Mouse (Mus musculus): ENCODE data around the gene 2210408I21Rik. TPM values are rescaled to one million over a fixed set of nuclear protein-coding genes. Genes with fewer than 3 reads are reported as not detected.

The 2210408I21Rik gene
- polyA plus RNA-seq, 1 experiment from 2014 or later: 10.4 TPM

- Histone ChIP-seq H3K9me3 (no peaks in the 10 kb centered on the region), H3K4me1 (no peaks in the 10 kb centered on the region), H3K27me3 (no peaks in the 10 kb centered on the region; the same call in 1 of the 2 replicates), H3K4me3 (no peak overlapping the region), H3K4me2 (no peak overlapping the region), H3K27ac (no peak overlapping the region), H3K9ac (no peak overlapping the region), H3K36me3 (no peaks in the 10 kb centered on the region)
- WGBS: 80% methylated on average over 7 of the region's 7 CpGs
- ATAC-seq (ENCODE audit: insufficient number of reproducible peaks, insufficient read depth, low FRiP score, low TSS enrichment, low read depth): no peak
These were observed 143.5 kb downstream of the 2210408I21Rik start for GRCm38 (mm10) chr13:77278659-77279413.

DNA sequence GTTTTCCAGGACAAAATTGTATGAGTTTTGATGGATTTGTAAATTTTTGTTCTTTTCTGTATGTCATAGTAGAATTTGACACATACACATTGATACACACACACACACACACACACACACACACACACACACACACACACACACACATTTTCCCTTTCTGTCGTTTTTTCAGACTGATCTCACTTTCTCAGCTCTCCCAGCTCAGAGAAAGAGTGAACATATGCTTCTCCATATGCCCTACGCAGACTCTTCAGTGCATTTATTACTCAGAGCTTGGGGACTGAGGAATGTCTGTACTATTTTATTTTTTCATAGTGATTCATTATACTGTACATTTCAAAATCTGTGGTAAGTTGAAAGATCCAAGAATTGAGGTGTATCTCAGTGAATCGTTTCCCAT lies 160.2 kb downstream of the 2210408I21Rik start:
- no peak overlapping the region for H3K4me2 ChIP-seq
- no peaks in the 10 kb centered on the region for H3K27me3 ChIP-seq
- ATAC-seq (ENCODE audit: insufficient number of reproducible peaks, insufficient read depth, low FRiP score, low TSS enrichment, low read depth): no peak
- no peak overlapping the region for H3K27ac ChIP-seq
- no peaks in the 10 kb centered on the region for H3K36me3 ChIP-seq
- H3K9me3 ChIP-seq: no peaks in the 10 kb centered on the region
- no peak overlapping the region for H3K9ac ChIP-seq
- no peak overlapping the region for H3K4me3 ChIP-seq
- 69% methylated on average over 3 of the region's 3 CpGs for WGBS
- no peaks in the 10 kb centered on the region for H3K4me1 ChIP-seq

DNA sequence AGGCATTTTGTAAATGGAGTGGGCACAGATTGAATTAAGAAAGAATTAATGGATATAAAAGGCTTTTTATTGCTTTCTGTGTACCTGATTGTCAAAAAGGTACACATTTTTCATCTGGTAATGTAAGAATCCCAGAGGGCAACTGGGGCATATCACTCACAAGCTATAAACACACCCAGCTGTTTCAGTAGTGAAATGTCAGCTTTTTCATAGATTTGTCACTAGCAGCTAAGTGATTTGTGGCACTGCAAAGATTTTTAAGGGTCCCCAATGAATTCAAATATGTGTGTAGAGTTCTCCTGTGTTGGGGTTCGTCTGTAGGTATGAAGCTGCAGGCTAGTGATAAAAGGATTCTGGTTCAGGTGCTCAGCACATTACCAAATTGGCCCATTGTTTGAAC lies 188.8 kb downstream of the 2210408I21Rik start:
- H3K4me2 ChIP-seq: no peak overlapping the region
- H3K27me3 ChIP-seq: peaks cover 23% of the 10 kb centered on the region
- H3K4me3 ChIP-seq: no peak overlapping the region
- H3K9me3 ChIP-seq: no peaks in the 10 kb centered on the region
- no peak overlapping the region for H3K27ac ChIP-seq
- peaks cover 14% of the 10 kb centered on the region for H3K4me1 ChIP-seq
- no peak overlapping the region for H3K9ac ChIP-seq
- 22% methylated on average over 1 of the region's 1 CpGs for WGBS
- no peaks in the 10 kb centered on the region for H3K36me3 ChIP-seq
- no peak for ATAC-seq (ENCODE audit: insufficient number of reproducible peaks, insufficient read depth, low FRiP score, low TSS enrichment, low read depth)

- no peaks in the 10 kb centered on the region for H3K36me3 ChIP-seq
These were observed 191.0 kb downstream of the 2210408I21Rik start for GRCm38 (mm10) chr13:77326174-77326959.

DNA sequence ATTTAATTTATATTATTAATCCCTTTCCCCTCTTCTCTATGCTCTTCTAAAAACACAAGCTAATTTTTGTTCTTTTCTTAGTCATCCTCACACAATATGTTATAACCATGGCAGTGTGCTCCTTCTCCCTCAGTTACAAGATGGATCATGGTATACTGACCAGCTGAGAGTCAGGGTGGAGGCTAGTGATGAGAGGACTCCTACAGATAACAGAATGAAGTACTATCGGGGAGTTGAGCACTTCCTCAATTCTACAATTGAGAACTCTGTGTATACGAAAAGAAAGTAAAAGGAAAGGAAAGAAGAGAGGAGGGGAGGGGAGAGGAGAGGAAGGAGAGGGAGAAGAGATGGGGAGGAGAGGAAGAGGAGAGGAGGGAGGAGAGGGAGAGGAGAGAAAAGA lies 206.8 kb downstream of the 2210408I21Rik start:
- Histone ChIP-seq H3K9ac (no peak overlapping the region), H3K36me3 (no peaks in the 10 kb centered on the region), H3K27ac (no peak overlapping the region), H3K9me3 (no peaks in the 10 kb centered on the region), H3K27me3 (no peaks in the 10 kb centered on the region), H3K4me1 (no peaks in the 10 kb centered on the region), H3K4me2 (no peak overlapping the region), H3K4me3 (no peak overlapping the region)
- 88% methylated on average over 2 of the region's 2 CpGs for WGBS
- ATAC-seq (ENCODE audit: insufficient number of reproducible peaks, insufficient read depth, low FRiP score, low TSS enrichment, low read depth): no peak

More at GRCm38 (mm10) chr13:77326174-77326959, 191.0 kb downstream of the 2210408I21Rik start:
- Histone ChIP-seq H3K27ac (no peak overlapping the region), H3K9ac (no peak overlapping the region), H3K4me1 (peaks cover 14% of the 10 kb centered on the region), H3K27me3 (peaks cover 40% of the 10 kb centered on the region), H3K4me2 (no peak overlapping the region), H3K9me3 (no peaks in the 10 kb centered on the region), H3K4me3 (no peak overlapping the region)
- no peak for ATAC-seq (ENCODE audit: insufficient number of reproducible peaks, insufficient read depth, low FRiP score, low TSS enrichment, low read depth)
- WGBS: 23% methylated on average over 5 of the region's 5 CpGs

DNA sequence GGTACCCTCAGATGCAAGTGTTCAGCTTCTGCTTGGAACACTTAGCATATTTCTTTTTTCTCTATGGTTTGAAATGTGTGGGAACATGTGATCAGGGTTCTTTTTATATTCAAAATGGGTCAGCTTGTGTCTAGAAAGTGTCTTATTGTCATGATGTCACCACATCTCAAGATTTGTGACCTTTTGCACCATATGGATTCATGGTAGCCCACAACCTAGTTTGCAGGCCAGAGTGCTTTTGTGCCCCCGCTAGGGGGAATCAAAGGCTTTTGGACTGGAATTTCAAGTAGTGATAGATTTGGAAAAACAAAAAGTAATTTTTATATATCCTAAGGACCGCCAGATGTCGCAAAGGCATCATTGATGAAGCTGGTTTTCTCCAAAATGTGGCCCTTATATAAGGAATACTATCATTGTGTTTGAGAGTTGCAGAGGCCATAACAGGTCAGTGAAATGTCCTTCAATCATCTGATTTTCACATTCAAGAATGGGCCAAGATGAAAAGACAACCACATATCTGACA lies 250.2 kb downstream of the 2210408I21Rik start:
- H3K36me3 ChIP-seq: no peaks in the 10 kb centered on the region
- no peak overlapping the region for H3K4me2 ChIP-seq
- H3K4me1 ChIP-seq: no peaks in the 10 kb centered on the region
- H3K4me3 ChIP-seq: no peak overlapping the region
- ATAC-seq (ENCODE audit: insufficient number of reproducible peaks, insufficient read depth, low FRiP score, low TSS enrichment, low read depth): no peak
- H3K9me3 ChIP-seq: no peaks in the 10 kb centered on the region
- H3K27ac ChIP-seq: no peak overlapping the region
- WGBS: 89% methylated on average over 3 of the region's 3 CpGs
- no peak overlapping the region for H3K9ac ChIP-seq
- H3K27me3 ChIP-seq: no peaks in the 10 kb centered on the region

DNA sequence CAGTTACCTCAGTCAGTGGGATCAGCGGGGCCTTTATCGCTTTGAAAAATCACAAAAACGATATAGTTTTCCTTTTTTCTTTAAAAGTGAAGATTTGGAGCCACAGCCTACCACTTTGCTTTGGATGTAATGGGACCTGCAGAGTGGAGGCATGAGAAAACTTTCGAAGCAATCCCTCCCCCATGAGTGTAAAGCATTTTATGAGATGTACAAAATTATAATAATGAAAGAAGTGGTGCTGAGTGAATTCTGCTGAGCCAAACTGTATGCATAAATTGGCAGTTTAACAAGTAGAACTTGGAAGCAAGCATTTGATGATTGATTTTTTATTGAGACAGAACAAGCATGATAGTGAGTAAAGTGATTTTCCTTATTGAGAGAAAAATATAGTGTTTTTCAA lies 250.7 kb downstream of the 2210408I21Rik start:
- no peaks in the 10 kb centered on the region for H3K36me3 ChIP-seq
- H3K27me3 ChIP-seq: no peaks in the 10 kb centered on the region
- H3K4me1 ChIP-seq: no peaks in the 10 kb centered on the region
- 89% methylated on average over 4 of the region's 4 CpGs for WGBS
- H3K9me3 ChIP-seq: no peaks in the 10 kb centered on the region
- no peak for ATAC-seq (ENCODE audit: insufficient number of reproducible peaks, insufficient read depth, low FRiP score, low TSS enrichment, low read depth)
- no peak overlapping the region for H3K9ac ChIP-seq
- no peak overlapping the region for H3K4me2 ChIP-seq
- no peak overlapping the region for H3K4me3 ChIP-seq
- no peak overlapping the region for H3K27ac ChIP-seq

DNA sequence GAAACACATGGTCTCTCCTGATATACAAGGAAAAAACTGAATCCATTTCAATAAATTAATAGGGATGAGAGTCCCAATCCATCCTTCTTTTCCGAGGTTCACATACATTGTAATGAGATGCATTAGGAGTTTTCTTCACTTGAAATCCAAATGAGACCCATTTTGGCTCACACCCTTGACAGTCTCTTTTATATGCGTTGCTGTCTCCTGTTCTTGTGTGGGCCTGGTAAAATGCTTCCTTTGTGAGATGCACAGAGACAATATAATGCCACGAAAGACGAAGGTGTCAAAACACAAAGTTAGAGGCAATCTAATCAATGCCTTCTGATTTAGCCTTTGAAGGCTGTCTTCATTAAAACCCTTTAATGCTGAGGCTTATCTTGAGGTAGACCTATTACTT lies 252.8 kb downstream of the 2210408I21Rik start:
- 81% methylated on average over 4 of the region's 4 CpGs for WGBS
- Histone ChIP-seq H3K9me3 (no peaks in the 10 kb centered on the region), H3K4me2 (no peak overlapping the region), H3K4me1 (no peaks in the 10 kb centered on the region), H3K4me3 (no peak overlapping the region), H3K36me3 (no peaks in the 10 kb centered on the region), H3K27ac (no peak overlapping the region), H3K9ac (no peak overlapping the region), H3K27me3 (no peaks in the 10 kb centered on the region)
- ATAC-seq (ENCODE audit: insufficient number of reproducible peaks, insufficient read depth, low FRiP score, low TSS enrichment, low read depth): no peak

DNA sequence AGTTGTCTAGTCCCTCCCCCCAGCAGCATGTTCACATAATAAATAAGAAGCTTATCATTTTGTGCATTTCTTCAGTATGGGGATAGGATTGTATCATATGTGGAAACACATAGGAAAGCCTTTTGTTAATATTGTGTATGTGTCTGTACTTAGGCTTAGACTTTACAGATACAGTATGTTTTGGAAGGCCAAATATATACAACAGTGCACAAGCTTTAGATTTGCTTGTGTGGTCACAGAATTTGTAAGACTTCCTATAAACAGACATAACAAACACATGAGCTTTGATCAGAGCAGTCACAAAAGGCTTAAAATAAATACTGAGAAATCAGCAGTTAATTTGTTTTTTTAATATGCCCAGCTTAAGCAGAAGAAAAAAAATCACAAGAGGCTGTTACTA lies 253.9 kb downstream of the 2210408I21Rik start:
- Histone ChIP-seq H3K9me3 (no peaks in the 10 kb centered on the region), H3K27ac (no peak overlapping the region), H3K4me3 (no peak overlapping the region), H3K4me2 (no peak overlapping the region), H3K27me3 (no peaks in the 10 kb centered on the region), H3K9ac (no peak overlapping the region), H3K36me3 (no peaks in the 10 kb centered on the region), H3K4me1 (no peaks in the 10 kb centered on the region)
- ATAC-seq (ENCODE audit: insufficient number of reproducible peaks, insufficient read depth, low FRiP score, low TSS enrichment, low read depth): no peak

DNA sequence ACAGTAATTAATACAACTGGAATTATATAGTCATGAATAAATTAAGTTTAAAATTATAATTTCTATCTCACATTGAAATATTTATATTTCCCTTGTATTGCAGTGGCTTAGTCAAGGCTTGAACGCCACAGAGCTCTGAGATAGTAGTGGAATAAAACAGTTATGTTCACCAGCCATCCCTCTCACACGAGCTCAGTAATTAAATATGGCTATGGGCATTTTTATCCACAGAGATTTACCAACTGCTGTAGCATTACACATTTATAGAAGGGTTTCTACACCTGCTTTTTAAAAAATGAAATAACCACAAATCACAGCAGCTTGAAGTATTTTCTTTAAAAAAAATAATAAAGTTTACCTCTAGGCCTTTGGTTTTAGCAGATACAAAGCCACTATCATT lies 261.0 kb downstream of the 2210408I21Rik start:
- Histone ChIP-seq H3K27ac (no peak overlapping the region), H3K27me3 (no peaks in the 10 kb centered on the region), H3K9me3 (no peaks in the 10 kb centered on the region), H3K4me2 (no peak overlapping the region), H3K9ac (no peak overlapping the region), H3K4me3 (no peak overlapping the region), H3K4me1 (no peaks in the 10 kb centered on the region), H3K36me3 (no peaks in the 10 kb centered on the region)
- 78% methylated on average over 2 of the region's 2 CpGs for WGBS
- no peak for ATAC-seq (ENCODE audit: insufficient number of reproducible peaks, insufficient read depth, low FRiP score, low TSS enrichment, low read depth)

- Histone ChIP-seq H3K36me3 (no peaks in the 10 kb centered on the region), H3K4me1 (no peaks in the 10 kb centered on the region), H3K4me3 (no peak overlapping the region), H3K4me2 (no peak overlapping the region), H3K9me3 (no peaks in the 10 kb centered on the region), H3K9ac (no peak overlapping the region), H3K27ac (no peak overlapping the region), H3K27me3 (no peaks in the 10 kb centered on the region)
- ATAC-seq (ENCODE audit: insufficient number of reproducible peaks, insufficient read depth, low FRiP score, low TSS enrichment, low read depth): no peak
- 73% methylated on average over 5 of the region's 5 CpGs for WGBS
These were observed 261.6 kb downstream of the 2210408I21Rik start for GRCm38 (mm10) chr13:77396981-77397380.

DNA sequence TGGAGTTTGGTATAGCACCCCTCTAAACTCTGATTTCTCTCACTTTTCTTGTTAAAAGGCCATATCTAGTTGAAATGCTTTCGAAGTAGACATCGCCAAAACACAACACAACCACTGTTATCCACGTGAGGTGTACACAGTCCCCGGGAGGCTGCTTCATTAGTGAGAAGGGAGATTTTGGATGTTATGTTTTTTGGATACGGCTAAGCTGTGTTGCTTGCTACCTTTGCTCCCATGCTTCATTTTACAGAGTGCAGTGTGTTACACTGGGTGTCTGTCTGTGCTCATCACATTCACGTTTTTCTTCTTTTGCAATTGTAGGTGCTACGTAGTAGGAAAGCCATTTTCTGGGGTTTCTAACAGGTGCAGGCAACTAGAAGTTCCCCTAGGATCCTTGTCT lies 262.3 kb downstream of the 2210408I21Rik start:
- Histone ChIP-seq H3K9ac (no peak overlapping the region), H3K4me2 (no peak overlapping the region), H3K36me3 (no peaks in the 10 kb centered on the region), H3K9me3 (no peaks in the 10 kb centered on the region), H3K27ac (no peak overlapping the region), H3K4me1 (no peaks in the 10 kb centered on the region), H3K27me3 (no peaks in the 10 kb centered on the region), H3K4me3 (no peak overlapping the region)
- WGBS: 86% methylated on average over 7 of the region's 7 CpGs
- no peak for ATAC-seq (ENCODE audit: insufficient number of reproducible peaks, insufficient read depth, low FRiP score, low TSS enrichment, low read depth)

All from embryonic facial prominence, embryonic 13.5 days (tissue).